Mouse (Mus musculus): Measurements from ENCODE around the gene Ccdc184. TPM values are rescaled to one million over a fixed set of nuclear protein-coding genes. Genes with fewer than 3 reads are reported as not detected.

Ccdc184 gene
- total RNA-seq (2014; fragmentation: Nextera tagmentation), result not detected in 2 replicates
- not detected in 2 replicates for total RNA-seq (2017)

DNA sequence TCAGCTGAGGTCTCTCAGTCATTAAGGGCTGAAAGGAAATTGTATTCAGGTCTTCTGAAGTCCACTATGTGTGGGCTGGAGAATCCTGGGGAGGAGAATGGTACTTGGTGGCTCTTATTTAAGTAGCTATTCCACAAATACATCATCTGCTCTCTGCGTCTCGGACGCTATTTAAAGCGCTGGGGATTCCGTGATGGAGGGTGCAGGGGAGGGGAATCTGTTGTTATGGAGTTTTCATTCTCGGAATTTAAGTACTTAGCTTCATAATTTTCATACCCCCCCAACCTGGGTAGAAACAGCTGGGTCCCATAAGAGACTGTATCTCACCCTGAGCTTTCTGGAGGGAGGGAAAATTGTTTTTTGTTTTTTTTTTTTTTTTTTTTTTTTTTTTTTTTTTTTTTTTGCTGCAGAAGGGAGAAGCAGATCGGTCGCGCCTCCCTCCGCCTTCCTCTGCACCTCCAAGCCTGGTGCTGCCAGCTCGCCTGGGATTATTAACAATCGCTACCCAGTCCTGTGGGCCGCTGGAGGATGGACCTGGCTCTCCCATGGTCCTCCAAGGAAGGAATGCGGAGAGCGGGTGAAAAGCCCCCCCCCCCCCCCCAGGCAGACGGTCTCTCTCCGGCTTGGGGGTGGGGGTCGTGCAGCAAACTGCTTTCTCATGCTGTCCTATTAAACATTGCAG lies at the start of gene Ccdc184:
Gene Ccdc184 (plus strand): TSS at position 196 of the 682 bp plus-strand sequence.
- no peak for ATAC-seq (replicated peaks; ENCODE audit: poor library complexity, severe bottlenecking)

- ATAC-seq (replicated peaks; ENCODE audit: poor library complexity, severe bottlenecking), result no peak
Observed at GRCm38 (mm10) chr15:98119363-98119762, 47.6 kb upstream of the Ccdc184 start.

DNA sequence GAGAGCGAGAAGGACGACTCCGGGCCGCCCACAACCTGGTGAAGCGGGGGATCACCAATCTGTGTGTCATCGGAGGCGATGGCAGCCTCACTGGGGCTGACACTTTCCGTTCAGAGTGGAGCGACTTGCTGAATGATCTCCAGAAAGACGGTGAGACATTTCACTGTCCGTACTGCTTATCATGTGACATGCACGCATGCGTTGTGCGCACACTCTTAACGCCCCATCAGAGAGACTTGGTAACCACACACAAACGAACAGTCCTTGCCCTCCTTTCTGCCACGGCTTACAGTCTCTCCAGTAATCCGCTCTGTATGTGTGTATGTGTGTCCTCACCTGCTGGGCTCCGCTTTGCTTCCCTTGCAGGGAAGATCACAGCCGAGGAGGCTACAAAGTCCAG lies 46.1 kb upstream of the Ccdc184 start:
- no peak for ATAC-seq (replicated peaks; ENCODE audit: poor library complexity, severe bottlenecking)

GRCm38 (mm10) chr15:98131001-98131400 lies 36.0 kb upstream of the Ccdc184 start:
- no peak for ATAC-seq (replicated peaks; ENCODE audit: poor library complexity, severe bottlenecking)

- ATAC-seq (replicated peaks; ENCODE audit: poor library complexity, severe bottlenecking), result no peak
Observed at GRCm38 (mm10) chr15:98131451-98131850, 35.5 kb upstream of the Ccdc184 start.

GRCm38 (mm10) chr15:98131942-98132655 lies 34.9 kb upstream of the Ccdc184 start:
- ATAC-seq (replicated peaks; ENCODE audit: poor library complexity, severe bottlenecking), result no peak

- no peak for ATAC-seq (replicated peaks; ENCODE audit: poor library complexity, severe bottlenecking)
Observed at GRCm38 (mm10) chr15:98133471-98133870, 33.5 kb upstream of the Ccdc184 start.

- ATAC-seq (replicated peaks; ENCODE audit: poor library complexity, severe bottlenecking), result no peak
Observed at GRCm38 (mm10) chr15:98134034-98134433, 32.9 kb upstream of the Ccdc184 start.

GRCm38 (mm10) chr15:98134666-98135065 lies 32.3 kb upstream of the Ccdc184 start:
- ATAC-seq (replicated peaks; ENCODE audit: poor library complexity, severe bottlenecking), result no peak

DNA sequence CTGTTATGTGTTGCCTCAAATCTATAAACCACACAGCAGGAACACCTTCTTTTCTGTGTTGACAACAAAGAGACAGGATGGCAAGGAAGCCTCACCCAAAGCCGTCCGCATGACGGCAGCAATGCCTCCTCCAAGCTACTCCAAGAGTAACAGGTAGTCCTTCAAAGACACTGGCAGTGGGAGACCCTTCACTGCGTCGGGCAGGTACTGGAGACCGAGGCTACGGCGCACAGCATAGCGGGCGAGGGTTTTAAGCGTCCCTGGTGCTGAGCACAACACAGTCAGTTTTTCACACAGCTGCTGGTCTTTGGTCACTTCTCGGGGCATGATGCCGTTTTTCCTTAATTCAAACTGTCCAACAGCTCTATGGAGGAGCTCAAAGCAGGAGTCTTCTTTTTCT lies 31.3 kb upstream of the Ccdc184 start:
- ATAC-seq (replicated peaks; ENCODE audit: poor library complexity, severe bottlenecking), result no peak

DNA sequence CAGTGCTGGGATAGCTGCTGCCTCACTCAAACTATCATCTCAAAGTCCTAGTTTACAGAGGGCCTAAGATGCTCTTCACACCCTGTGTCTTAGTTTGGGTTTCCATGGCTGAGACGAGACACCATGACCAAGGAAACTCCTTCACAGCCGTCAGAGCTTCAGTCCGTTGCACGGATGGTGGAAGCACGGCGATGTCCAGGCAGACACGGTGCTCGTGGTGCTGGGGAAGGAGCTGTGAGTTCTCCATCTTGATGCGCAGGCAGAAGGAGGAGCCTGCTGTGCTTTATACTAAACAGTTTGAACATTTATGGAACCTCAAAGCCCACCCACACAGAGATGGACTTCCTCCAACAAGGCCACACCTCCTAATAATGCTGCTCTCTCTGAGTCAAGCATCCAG lies 30.1 kb upstream of the Ccdc184 start:
- no peak for ATAC-seq (replicated peaks; ENCODE audit: poor library complexity, severe bottlenecking)

- peak; percentile 91 for ATAC-seq (replicated peaks; ENCODE audit: poor library complexity, severe bottlenecking)
Observed at GRCm38 (mm10) chr15:98139763-98140162, 27.2 kb upstream of the Ccdc184 start.

DNA sequence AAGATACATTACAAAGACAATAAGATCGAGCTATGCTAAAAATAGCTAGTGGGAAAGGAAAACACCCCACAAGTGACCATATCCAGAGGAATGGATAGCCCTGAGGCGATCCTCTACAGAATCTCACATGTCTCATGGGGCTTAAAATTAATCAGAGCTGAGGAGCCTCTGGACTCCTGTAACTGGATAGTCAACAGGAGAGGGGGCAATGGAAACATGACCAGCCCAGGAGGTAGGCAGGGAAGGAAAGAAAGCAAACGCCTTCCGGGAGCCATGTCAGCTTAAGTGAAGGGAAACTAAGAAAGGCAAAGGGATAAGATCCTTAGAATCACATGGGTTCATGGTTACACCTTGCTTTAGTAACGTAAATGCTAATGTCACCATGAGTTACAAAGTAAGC lies 26.1 kb upstream of the Ccdc184 start:
- no peak for ATAC-seq (replicated peaks; ENCODE audit: poor library complexity, severe bottlenecking)

DNA sequence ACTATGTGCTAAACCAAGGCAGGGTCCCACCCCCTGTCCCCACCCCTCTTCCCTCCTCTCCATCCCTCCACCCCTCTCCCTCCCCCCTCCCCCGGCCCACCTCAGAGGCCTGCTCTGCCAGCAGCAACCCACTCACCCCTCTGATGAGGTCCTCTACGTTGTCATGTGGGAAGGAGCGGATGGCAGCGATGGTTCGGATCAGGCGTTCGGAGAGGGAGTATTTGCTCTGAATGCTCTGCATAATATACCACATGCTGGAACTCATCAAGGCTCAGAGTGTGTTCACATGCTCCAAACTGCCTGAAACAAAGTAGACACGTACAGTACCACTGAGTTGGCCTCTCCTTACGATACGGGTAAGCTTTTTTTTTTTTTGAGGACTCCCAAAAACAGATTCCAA lies 24.4 kb upstream of the Ccdc184 start:
- ATAC-seq (replicated peaks; ENCODE audit: poor library complexity, severe bottlenecking), result no peak

DNA sequence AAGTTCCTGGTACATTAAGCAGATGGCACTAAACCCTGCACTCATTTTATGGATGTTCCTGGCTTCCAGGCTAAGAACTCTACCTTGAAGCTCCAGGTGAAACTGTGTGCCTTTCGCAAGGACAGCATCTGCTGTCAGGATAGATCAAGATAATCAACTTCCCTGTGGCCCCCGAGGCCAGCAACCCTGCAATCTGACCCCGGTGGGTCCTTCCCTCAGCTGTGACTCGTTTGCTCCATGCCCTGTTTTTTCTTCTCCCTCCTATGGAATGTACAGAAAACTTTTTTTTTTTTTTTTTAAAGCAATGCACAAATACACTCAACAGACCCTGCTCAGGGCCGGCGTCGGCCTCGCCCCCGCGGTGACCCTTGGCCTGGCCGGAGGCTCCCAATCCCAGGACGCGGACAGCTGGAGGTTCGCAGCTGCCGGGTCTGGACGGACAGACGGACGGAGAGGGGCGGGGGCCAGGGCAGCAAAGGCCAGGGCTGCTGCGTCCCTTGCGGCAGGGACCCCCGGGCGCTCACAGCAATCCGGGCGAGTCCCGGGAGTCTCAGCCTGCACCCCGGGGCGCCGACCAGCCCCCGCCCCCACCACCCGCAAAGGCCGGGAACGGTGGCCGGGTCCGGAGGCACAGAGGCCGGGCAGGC lies 22.0 kb upstream of the Ccdc184 start:
- ATAC-seq (replicated peaks; ENCODE audit: poor library complexity, severe bottlenecking), result no peak

DNA sequence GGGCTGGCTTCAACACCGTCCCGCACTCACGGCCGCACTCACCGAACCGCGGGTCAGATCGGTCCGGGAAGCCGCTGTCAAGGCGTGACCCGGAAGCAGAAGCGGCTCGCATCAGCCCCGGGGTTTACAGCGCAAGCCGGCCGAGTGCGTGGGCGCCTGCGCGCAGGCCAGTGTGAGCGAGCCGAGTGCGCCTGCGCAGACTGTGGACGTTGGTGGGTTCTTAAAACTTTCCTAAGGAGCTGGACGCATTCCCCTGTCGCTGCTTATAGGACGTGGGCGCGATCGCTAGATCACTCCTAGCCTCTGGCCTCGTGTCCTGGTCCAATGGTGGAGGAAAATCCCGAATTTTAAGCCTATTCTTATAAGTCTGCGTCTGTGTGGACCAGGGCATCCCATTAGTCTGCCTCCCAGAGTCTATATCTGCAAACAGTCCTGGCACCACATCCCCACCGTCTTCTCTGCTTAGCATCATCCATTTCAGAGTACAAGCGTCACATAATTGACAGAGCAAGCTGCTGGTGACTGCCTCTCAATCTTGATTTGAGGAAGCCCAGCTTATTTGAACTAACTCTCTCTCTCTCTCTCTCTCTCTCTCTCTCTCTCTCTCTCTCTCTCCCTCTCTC lies 21.3 kb upstream of the Ccdc184 start:
- peak; percentile 98 for ATAC-seq (replicated peaks; ENCODE audit: poor library complexity, severe bottlenecking)

DNA sequence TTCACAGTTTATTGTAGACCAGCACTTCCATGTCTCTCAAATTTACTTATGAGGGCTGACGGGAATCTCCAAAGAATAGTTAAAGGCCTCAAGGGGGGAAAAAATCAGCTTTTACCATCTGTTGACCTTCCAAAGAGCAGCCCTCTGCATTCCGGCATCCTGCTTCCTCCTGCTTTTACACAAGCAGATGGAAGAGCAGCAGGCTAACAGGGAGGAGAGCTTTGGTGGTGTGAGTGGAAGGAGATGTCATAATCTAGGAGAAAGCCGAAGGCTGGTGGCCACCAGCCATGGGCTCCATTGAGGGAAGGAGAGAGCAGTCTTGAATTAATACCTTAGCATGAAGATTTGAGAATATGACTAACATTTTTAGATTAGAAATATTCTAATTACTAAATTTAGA lies 18.6 kb upstream of the Ccdc184 start:
- ATAC-seq (replicated peaks; ENCODE audit: poor library complexity, severe bottlenecking), result no peak

DNA sequence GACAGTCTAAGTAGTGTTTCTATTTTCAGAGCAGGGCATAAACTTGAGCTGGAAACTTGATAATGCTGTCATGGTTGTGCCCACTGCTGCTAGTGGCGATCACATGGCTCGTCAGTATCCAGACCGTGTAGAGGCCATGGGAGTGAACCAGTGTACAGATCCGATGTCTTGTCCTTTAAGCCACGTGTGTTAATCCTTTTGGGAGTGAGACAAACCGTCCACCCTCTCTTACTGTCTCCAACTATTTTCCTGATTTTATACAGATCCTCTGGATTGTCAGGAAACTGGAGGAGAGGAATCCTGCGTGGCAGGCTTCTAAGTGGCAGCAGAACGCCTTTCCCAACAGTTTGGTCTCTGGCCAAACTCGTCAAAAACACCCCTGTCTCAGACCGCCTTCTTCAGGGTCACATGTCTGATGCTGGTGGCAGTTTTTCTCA lies 17.8 kb upstream of the Ccdc184 start:
- ATAC-seq (replicated peaks; ENCODE audit: poor library complexity, severe bottlenecking), result no peak

DNA sequence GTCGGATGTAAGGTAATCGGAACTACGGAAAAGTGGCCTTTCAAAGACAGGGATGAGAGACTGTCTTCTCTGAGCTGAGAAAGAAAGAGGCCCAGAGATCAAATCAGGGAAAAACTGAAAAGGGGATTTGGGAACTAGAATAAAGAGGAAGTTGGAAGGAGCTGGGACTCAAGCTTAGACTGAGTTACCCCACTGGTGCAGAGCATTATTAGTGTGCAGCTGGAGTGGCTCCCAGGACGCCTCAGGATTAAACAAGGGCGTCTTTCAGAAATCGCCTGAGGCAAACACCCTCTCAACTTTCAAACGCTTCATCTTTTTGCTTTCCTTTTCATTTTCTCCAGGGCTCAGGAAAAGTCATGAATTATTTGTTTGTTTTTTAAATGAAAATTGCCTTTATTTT lies 14.0 kb upstream of the Ccdc184 start:
- peak; percentile 79 for ATAC-seq (replicated peaks; ENCODE audit: poor library complexity, severe bottlenecking)

GRCm38 (mm10) chr15:98153625-98154024 lies 13.3 kb upstream of the Ccdc184 start:
- ATAC-seq (replicated peaks; ENCODE audit: poor library complexity, severe bottlenecking), result peak; percentile 68; the same call in 1 of the 2 replicates

- ATAC-seq (replicated peaks; ENCODE audit: poor library complexity, severe bottlenecking), result no peak
Observed at GRCm38 (mm10) chr15:98154146-98154545, 12.8 kb upstream of the Ccdc184 start.
